Mouse (Mus musculus): ENCODE results near the gene Myl7.

The Myl7 gene

GRCm38 (mm10) chr11:5904871-5905270 lies 6.3 kb upstream of the Myl7 start:
- no peak for DNase-seq (ENCODE audit: inconsistent age in 2 of 2, low spot score in 1 of 2)

- no peak for DNase-seq (ENCODE audit: inconsistent age in 2 of 2, low spot score in 1 of 2)
Observed at GRCm38 (mm10) chr11:5904357-5904756, 5.8 kb upstream of the Myl7 start.

- no peak for DNase-seq (ENCODE audit: inconsistent age in 2 of 2, low spot score in 1 of 2)
Observed at GRCm38 (mm10) chr11:5903844-5904243, 5.3 kb upstream of the Myl7 start.

- DNase-seq (ENCODE audit: inconsistent age in 2 of 2, low spot score in 1 of 2) = no peak
Observed at GRCm38 (mm10) chr11:5902390-5902789, 3.8 kb upstream of the Myl7 start.

- DNase-seq (ENCODE audit: inconsistent age in 2 of 2, low spot score in 1 of 2) = peak; percentile 39 to 66
Observed at GRCm38 (mm10) chr11:5901950-5902349, 3.4 kb upstream of the Myl7 start.

DNA sequence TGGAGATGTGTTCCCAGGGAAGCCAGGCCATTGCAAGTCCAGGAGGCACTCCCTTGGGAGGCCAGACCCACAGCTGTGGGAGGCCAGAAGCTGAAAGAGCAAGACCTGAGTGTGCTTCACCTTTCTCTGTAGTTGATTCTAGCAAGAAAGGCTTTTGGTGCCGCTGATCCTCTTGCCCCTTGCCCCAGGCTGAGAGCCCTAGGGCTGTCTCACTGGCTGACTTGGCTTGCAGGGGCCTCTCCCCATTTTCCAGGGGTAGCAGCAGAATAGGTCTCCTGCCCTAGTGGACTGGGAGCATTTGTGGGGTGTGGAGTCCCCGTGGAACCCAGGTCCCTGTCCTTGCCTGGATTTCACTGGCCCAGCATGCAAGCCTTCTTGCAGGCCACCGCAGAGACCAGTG lies 2.7 kb upstream of the Myl7 start:
- DNase-seq (ENCODE audit: inconsistent age in 2 of 2, low spot score in 1 of 2) = no peak

- no peak for DNase-seq (ENCODE audit: inconsistent age in 2 of 2, low spot score in 1 of 2)
Observed at GRCm38 (mm10) chr11:5899286-5899685, 704 bp upstream of the Myl7 start.

DNA sequence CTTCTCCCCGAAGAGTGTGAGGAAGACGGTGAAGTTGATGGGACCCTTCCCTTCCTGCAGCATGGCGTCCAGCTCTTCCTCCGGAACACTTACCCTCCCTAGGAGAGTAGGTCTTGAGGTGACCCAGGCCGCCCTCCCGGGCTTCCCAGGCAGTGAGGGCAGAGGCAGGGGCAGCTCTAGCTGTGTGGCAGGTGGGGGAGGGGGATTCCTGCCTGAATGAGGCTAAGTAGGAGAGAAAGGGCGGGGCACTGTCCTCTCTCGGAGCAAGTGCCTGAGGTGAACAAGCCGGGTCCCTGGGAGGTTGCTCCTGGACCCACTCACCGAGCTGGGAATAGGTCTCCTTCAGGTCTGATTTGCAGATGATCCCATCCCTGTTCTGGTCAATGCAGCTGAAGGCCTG lies 743 bp downstream of the Myl7 start:
- DNase-seq (ENCODE audit: inconsistent age in 2 of 2, low spot score in 1 of 2) = no peak

- DNase-seq (ENCODE audit: inconsistent age in 2 of 2, low spot score in 1 of 2) = no peak
Observed at GRCm38 (mm10) chr11:5897230-5897629, 1.4 kb downstream of the Myl7 start.

DNA sequence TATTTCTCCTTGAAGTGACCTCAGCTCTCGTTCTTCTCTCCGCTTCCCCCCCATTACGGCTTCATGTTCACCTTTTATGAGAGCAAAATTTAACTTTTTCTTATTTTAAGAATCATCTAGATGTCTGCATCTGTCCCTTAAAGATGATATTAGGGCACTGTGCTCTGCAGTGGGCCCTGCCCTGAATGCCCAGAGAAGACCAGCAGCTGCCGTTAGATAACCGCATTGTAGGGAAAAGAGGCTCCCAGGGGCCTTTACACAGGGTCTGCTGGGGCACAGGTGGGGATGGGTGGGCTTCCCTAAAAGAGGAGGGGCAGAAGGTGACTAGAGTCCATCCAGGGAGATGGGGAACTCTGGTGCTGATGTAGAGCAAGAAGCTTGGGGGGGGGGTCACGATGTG lies 4.8 kb downstream of the Myl7 start:
- peak in 1 of 2 experiments; percentile 16 for DNase-seq (ENCODE audit: inconsistent age in 2 of 2, low spot score in 1 of 2)

- DNase-seq (ENCODE audit: inconsistent age in 2 of 2, low spot score in 1 of 2) = peak in 1 of 2 experiments; percentile 33
Observed at GRCm38 (mm10) chr11:5892810-5893368, 5.7 kb downstream of the Myl7 start.

- peak in 1 of 2 experiments; percentile 32 for DNase-seq (ENCODE audit: inconsistent age in 2 of 2, low spot score in 1 of 2)
Observed at GRCm38 (mm10) chr11:5892151-5892591, 6.4 kb downstream of the Myl7 start.

DNA sequence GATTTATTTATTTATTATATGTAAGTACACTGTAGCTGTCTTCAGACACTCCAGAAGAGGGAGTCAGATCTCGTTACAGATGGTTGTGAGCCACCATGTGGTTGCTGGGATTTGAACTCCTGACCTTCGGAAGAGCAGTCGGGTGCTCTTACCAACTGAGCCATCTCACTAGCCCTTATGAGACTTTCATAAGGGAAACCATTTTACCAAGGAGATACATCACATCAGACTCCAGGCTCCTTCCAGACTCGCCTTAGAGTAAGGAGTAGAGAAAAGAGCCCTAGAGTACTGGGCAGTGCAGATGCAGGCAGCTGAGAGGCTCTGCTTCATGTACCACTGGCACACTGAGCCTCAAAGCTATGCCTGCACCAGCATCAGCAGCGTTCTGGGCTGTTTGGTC lies 10.0 kb downstream of the Myl7 start:
- DNase-seq (ENCODE audit: inconsistent age in 2 of 2, low spot score in 1 of 2) = peak in 1 of 2 experiments; percentile 19

DNA sequence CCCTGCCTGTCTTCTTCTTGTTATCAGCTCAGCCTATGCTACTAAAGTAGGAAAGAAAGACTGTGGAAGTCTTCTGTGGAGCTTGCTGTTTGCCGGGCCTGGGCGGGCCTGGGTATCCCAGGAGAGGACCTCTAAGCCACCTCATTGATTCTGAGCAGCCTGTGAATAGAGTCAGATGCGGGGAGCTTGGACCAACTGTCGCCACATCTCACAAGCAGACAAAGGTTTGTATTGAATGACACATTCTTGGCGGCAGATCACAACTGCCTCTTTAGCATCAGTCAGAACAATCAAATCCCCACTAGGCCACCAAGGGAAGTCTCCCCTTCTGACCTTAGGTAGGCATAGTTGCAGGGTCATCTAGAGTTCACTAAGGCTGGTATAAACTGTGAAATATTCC lies 11.3 kb downstream of the Myl7 start:
- no peak for DNase-seq (ENCODE audit: inconsistent age in 2 of 2, low spot score in 1 of 2)

- DNase-seq (ENCODE audit: inconsistent age in 2 of 2, low spot score in 1 of 2) = peak; percentile 53 to 85
Observed at GRCm38 (mm10) chr11:5886187-5886586, 12.4 kb downstream of the Myl7 start.

DNA sequence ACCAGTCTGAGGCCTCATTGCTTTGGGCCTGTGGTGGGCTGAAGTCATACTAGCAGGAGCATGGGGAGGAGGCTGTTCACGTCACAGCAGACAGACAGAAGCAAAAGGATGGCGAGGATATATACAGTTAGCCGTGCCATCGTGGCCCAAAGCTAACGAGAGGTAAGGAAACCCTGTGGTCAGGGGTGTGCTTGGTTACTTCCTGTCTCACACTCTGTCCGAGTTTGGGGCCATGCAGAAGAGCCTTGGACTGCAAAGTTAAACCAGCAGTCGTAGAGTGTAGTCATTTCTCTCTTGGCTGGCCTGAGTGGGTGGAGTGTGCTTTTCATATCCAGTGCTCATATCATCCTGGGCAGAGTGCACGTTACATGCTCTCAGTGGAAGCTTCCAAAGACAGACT lies 16.1 kb downstream of the Myl7 start:
- DNase-seq (ENCODE audit: inconsistent age in 2 of 2, low spot score in 1 of 2) = no peak

DNA sequence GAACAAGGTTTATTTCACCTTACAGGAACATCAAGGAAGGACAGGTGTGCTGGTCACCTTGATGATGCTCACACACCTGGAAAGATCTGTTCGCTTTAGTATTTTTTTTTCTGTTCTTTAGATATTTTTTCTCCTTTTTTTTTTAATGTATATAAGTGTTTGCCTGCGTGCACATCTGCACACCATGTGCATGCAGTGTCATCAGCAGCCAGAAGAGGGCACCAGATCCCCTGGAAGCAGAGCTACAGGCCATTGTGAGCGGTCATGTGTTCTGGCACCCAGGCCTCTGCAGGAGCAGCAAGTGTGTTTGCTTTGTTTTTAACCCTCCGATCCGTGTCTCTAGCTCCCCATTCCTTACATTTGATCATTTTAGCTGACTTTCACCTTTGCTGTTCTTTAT lies 18.7 kb downstream of the Myl7 start:
- peak; percentile 49 to 77 for DNase-seq (ENCODE audit: inconsistent age in 2 of 2, low spot score in 1 of 2)

GRCm38 (mm10) chr11:5878661-5879060 lies 19.9 kb downstream of the Myl7 start:
- DNase-seq (ENCODE audit: inconsistent age in 2 of 2, low spot score in 1 of 2) = no peak

DNA sequence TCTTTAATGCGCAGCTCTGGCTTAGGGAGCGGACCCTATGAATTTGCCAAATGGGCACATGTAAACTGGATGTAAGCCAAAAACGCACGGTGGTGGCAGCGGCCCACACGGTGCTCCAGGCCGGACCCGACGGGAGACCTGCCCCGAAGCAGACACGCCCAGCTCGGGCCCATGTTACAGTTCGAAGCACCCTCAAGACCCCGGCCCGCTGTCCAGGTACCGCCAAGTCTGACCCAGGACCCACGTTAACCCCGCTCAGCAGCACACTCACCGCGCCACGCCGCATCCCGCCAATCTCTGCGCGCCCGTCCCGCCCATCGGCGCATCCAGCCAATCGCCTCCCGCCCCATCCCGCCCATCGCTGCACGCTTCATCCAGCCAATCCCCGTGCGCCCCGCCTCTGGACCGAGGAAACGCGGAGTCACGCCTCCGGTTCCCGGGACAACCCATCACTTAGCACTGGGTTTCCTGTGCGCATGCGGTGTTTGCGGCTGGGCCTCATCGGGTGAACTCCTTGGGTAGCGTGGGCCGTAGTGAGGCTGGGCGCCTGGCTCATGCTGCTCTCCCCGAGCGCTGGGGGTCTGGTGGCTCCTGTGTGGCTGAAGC lies 20.6 kb downstream of the Myl7 start, which contains the start of gene Pold2:
TSS of gene Pold2 (minus strand) at position 372 of the 606 bp plus-strand sequence.
- DNase-seq (ENCODE audit: inconsistent age in 2 of 2, low spot score in 1 of 2) = peak; percentile 98

GRCm38 (mm10) chr11:5877421-5877820 lies 21.2 kb downstream of the Myl7 start:
- peak in 1 of 2 experiments; percentile 62 for DNase-seq (ENCODE audit: inconsistent age in 2 of 2, low spot score in 1 of 2)

GRCm38 (mm10) chr11:5873192-5873591 lies 25.4 kb downstream of the Myl7 start:
- DNase-seq (ENCODE audit: inconsistent age in 2 of 2, low spot score in 1 of 2) = peak in 1 of 2 experiments; percentile 51

DNA sequence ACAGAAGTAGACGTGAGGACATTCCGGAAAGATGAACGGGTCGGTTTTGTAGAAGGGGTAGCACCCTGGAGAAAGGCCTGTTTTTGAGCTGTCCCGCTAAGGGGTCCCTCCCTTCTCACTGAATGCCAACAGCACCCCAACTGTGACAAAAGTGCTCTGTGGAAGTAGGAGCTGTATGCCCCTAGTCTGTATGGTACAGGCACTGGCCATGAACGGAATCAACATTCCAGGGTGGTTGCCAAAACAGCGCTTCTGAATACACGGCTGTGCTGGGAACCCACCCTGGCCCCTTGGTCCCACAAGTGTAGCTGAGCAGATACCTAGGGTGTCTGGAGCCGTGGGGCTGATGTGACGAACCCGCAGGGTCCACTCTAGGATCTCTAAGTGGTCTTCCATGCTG lies 25.9 kb downstream of the Myl7 start:
- DNase-seq (ENCODE audit: inconsistent age in 2 of 2, low spot score in 1 of 2) = peak; percentile 18 to 68

GRCm38 (mm10) chr11:5870069-5870468 lies 28.5 kb downstream of the Myl7 start:
- DNase-seq (ENCODE audit: inconsistent age in 2 of 2, low spot score in 1 of 2) = peak in 1 of 2 experiments; percentile 42
